Mouse (Mus musculus): Measurements from ENCODE around the gene Tnni2. TPM values are rescaled to one million over a fixed set of nuclear protein-coding genes. Genes with fewer than 3 reads are reported as not detected.

Gene Tnni2
- 11,644 and 12,538 TPM in 2 replicates for polyA plus RNA-seq (2015; fragmentation: Nextera tagmentation; extraction: Ambion mirVana)

GRCm38 (mm10) chr7:142441585-142441984 is at the start of gene Tnni2:
Gene Tnni2, plus strand, starts transcription at chr7:142441808.

DNA sequence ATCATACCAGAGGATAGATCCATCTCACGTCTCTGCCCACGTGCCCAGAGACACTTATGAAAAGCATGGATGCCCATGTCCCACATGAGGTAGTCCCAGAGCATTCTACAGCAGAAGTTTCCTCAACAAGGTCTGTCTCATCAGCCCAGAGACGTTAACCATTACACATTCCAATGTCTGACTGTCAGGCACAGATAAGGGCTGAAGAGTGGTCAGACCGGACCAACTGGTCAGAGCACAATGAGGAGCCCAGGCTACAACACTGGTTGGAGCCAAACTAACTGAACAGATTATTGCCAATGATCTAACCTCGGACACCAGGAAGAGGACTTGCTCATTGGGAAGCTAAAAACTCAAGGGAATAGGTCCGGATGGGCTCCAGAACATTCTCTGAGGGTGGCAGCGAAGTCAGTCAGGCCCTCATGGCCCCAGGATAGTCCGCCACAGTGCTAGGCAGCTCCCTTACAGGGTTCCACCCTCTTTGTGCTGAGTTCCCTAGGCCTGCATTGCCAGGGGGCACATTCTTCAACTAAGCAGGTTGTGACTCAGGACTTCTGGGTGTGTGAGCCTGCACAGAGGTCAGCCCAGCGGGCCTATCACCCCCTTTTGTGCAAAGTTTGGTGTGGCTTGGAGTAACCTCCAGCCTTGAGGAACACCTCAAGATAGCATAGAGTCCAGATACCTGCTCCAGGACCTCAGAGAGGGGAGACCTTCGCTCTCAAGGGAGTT is 7.3 kb upstream of the Tnni2 start, which contains the start of gene Syt8:
TSS of gene Syt8 (plus strand) at position 714 of the 729 bp plus-strand sequence.

GRCm38 (mm10) chr7:142460636-142461077 is 19.0 kb downstream of the Tnni2 start, which contains the start of gene Lsp1:
Gene Lsp1, plus strand, starts transcription at chr7:142460809.

Other genes starting within 250 kb of the Tnni2 start
- not detected in 2 replicates for gene Krtap5-3, start 240.4 kb upstream of the Tnni2 start, polyA plus RNA-seq (2015; fragmentation: Nextera tagmentation; extraction: Ambion mirVana)
- not detected in 2 replicates for gene Gm7579, start 229.9 kb upstream of the Tnni2 start, polyA plus RNA-seq (2015; fragmentation: Nextera tagmentation; extraction: Ambion mirVana)
- not detected in 2 replicates for gene Krtap5-5, start 211.8 kb upstream of the Tnni2 start, polyA plus RNA-seq (2015; fragmentation: Nextera tagmentation; extraction: Ambion mirVana)
- gene Gm40460, start 200.7 kb upstream of the Tnni2 start, polyA plus RNA-seq (2015; fragmentation: Nextera tagmentation; extraction: Ambion mirVana): not detected in 2 replicates
- not detected in 2 replicates for gene Gm2431, start 183.5 kb upstream of the Tnni2 start, polyA plus RNA-seq (2015; fragmentation: Nextera tagmentation; extraction: Ambion mirVana)
- gene Gm4559, start 167.4 kb upstream of the Tnni2 start, polyA plus RNA-seq (2015; fragmentation: Nextera tagmentation; extraction: Ambion mirVana): not detected in 2 replicates
- not detected in 2 replicates for gene Krtap5-1, start 144.7 kb upstream of the Tnni2 start, polyA plus RNA-seq (2015; fragmentation: Nextera tagmentation; extraction: Ambion mirVana)
- gene Krtap5-4, start 138.3 kb upstream of the Tnni2 start, polyA plus RNA-seq (2015; fragmentation: Nextera tagmentation; extraction: Ambion mirVana): not detected in 2 replicates
- 0.92 and 1.7 TPM in 2 replicates for gene Ifitm10, start 68.1 kb upstream of the Tnni2 start, polyA plus RNA-seq (2015; fragmentation: Nextera tagmentation; extraction: Ambion mirVana)
- 1.6 TPM in 1 of 2 replicates, not detected in the other for gene Gm49369, start 59.1 kb upstream of the Tnni2 start, polyA plus RNA-seq (2015; fragmentation: Nextera tagmentation; extraction: Ambion mirVana)
- gene Ctsd, start 53.8 kb upstream of the Tnni2 start, polyA plus RNA-seq (2015; fragmentation: Nextera tagmentation; extraction: Ambion mirVana): 340 and 391 TPM in 2 replicates
- 0.24 and 0.30 TPM in 2 replicates for gene Syt8, start 7.0 kb upstream of the Tnni2 start, polyA plus RNA-seq (2015; fragmentation: Nextera tagmentation; extraction: Ambion mirVana)
- 46.9 and 49.3 TPM in 2 replicates for gene Lsp1, start 19.0 kb downstream of the Tnni2 start, polyA plus RNA-seq (2015; fragmentation: Nextera tagmentation; extraction: Ambion mirVana)
- gene Tnnt3, start 57.0 kb downstream of the Tnni2 start, polyA plus RNA-seq (2015; fragmentation: Nextera tagmentation; extraction: Ambion mirVana): 12,415 and 13,066 TPM in 2 replicates
- 23.6 and 30.0 TPM in 2 replicates for gene Mrpl23, start 90.9 kb downstream of the Tnni2 start, polyA plus RNA-seq (2015; fragmentation: Nextera tagmentation; extraction: Ambion mirVana)
- gene Igf2, start 225.0 kb downstream of the Tnni2 start, polyA plus RNA-seq (2015; fragmentation: Nextera tagmentation; extraction: Ambion mirVana): 2,785 and 3,469 TPM in 2 replicates
- gene Gm49394, start 228.1 kb downstream of the Tnni2 start, polyA plus RNA-seq (2015; fragmentation: Nextera tagmentation; extraction: Ambion mirVana): 2.1 and 2.3 TPM in 2 replicates